Mouse (Mus musculus): ENCODE results near the gene Ednra. TPM values are rescaled to one million over a fixed set of nuclear protein-coding genes. Genes with fewer than 3 reads are reported as not detected.

Ednra gene
- polyA plus RNA-seq, 1 experiment from 2014 or later, result 4.3 TPM

- Histone ChIP-seq H3K9me3 (ENCODE audit: control insufficient read depth, low read length) (no peaks in the 10 kb centered on the region), H3K4me3 (replicated peaks; ENCODE audit: low read length) (no peak overlapping the region), H3K4me1 (replicated peaks; ENCODE audit: control insufficient read depth, insufficient read depth, low read length) (peaks cover 5% of the 10 kb centered on the region; the same call in 1 of the 2 replicates), H3K27ac (ENCODE audit: low read length) (no peak overlapping the region), H3K27me3 (replicated peaks; ENCODE audit: control insufficient read depth, insufficient read depth, low read length) (no peaks in the 10 kb centered on the region), H3K4me2 (ENCODE audit: low read length) (no peak overlapping the region), H3K36me3 (ENCODE audit: control insufficient read depth, insufficient read depth) (no peaks in the 10 kb centered on the region), H3K9ac (replicated peaks; ENCODE audit: low read depth, low read length) (no peak overlapping the region)
- WGBS, result 73% methylated on average over 4 of the region's 4 CpGs
- ATAC-seq, result peak; percentile 69
Measured at GRCm38 (mm10) chr8:77670612-77671363, 53.5 kb downstream of the Ednra start.

- Histone ChIP-seq H3K27me3 (replicated peaks; ENCODE audit: control insufficient read depth, insufficient read depth, low read length) (no peaks in the 10 kb centered on the region), H3K9me3 (ENCODE audit: control insufficient read depth, low read length) (no peaks in the 10 kb centered on the region), H3K9ac (replicated peaks; ENCODE audit: low read depth, low read length) (no peak overlapping the region), H3K4me1 (replicated peaks; ENCODE audit: control insufficient read depth, insufficient read depth, low read length) (peaks cover 5% of the 10 kb centered on the region; the same call in 1 of the 2 replicates), H3K36me3 (ENCODE audit: control insufficient read depth, insufficient read depth) (no peaks in the 10 kb centered on the region), H3K27ac (ENCODE audit: low read length) (no peak overlapping the region), H3K4me2 (ENCODE audit: low read length) (no peak overlapping the region), H3K4me3 (replicated peaks; ENCODE audit: low read length) (no peak overlapping the region)
- WGBS, result 90% methylated on average over 5 of the region's 5 CpGs
- no peak for ATAC-seq
Measured at GRCm38 (mm10) chr8:77667916-77668315, 56.3 kb downstream of the Ednra start.

- Histone ChIP-seq H3K4me3 (replicated peaks; ENCODE audit: low read length) (no peak overlapping the region), H3K9ac (replicated peaks; ENCODE audit: low read depth, low read length) (no peak overlapping the region), H3K27ac (ENCODE audit: low read length) (no peak overlapping the region), H3K9me3 (ENCODE audit: control insufficient read depth, low read length) (no peaks in the 10 kb centered on the region), H3K4me2 (ENCODE audit: low read length) (no peak overlapping the region), H3K4me1 (replicated peaks; ENCODE audit: control insufficient read depth, insufficient read depth, low read length) (no peaks in the 10 kb centered on the region), H3K27me3 (replicated peaks; ENCODE audit: control insufficient read depth, insufficient read depth, low read length) (no peaks in the 10 kb centered on the region), H3K36me3 (ENCODE audit: control insufficient read depth, insufficient read depth) (no peaks in the 10 kb centered on the region)
- ATAC-seq, result no peak
- WGBS, result 91% methylated on average over 13 of the region's 13 CpGs
Measured at GRCm38 (mm10) chr8:77664901-77665300, 59.4 kb downstream of the Ednra start.

- no peak for ATAC-seq
- Histone ChIP-seq H3K4me3 (replicated peaks; ENCODE audit: low read length) (no peak overlapping the region), H3K36me3 (ENCODE audit: control insufficient read depth, insufficient read depth) (no peaks in the 10 kb centered on the region), H3K4me2 (ENCODE audit: low read length) (no peak overlapping the region), H3K27me3 (replicated peaks; ENCODE audit: control insufficient read depth, insufficient read depth, low read length) (no peaks in the 10 kb centered on the region), H3K9ac (replicated peaks; ENCODE audit: low read depth, low read length) (no peak overlapping the region), H3K4me1 (replicated peaks; ENCODE audit: control insufficient read depth, insufficient read depth, low read length) (no peaks in the 10 kb centered on the region), H3K9me3 (ENCODE audit: control insufficient read depth, low read length) (no peaks in the 10 kb centered on the region), H3K27ac (ENCODE audit: low read length) (no peak overlapping the region)
- 85% methylated on average over 4 of the region's 4 CpGs for WGBS
Measured at GRCm38 (mm10) chr8:77659534-77660080, 64.7 kb downstream of the Ednra start.

- ATAC-seq, result no peak
- Histone ChIP-seq H3K9ac (replicated peaks; ENCODE audit: low read depth, low read length) (no peak overlapping the region), H3K9me3 (ENCODE audit: control insufficient read depth, low read length) (no peaks in the 10 kb centered on the region), H3K4me3 (replicated peaks; ENCODE audit: low read length) (no peak overlapping the region), H3K4me2 (ENCODE audit: low read length) (no peak overlapping the region), H3K36me3 (ENCODE audit: control insufficient read depth, insufficient read depth) (no peaks in the 10 kb centered on the region), H3K4me1 (replicated peaks; ENCODE audit: control insufficient read depth, insufficient read depth, low read length) (no peaks in the 10 kb centered on the region), H3K27me3 (replicated peaks; ENCODE audit: control insufficient read depth, insufficient read depth, low read length) (no peaks in the 10 kb centered on the region), H3K27ac (ENCODE audit: low read length) (no peak overlapping the region)
- WGBS, result 93% methylated on average over 3 of the region's 3 CpGs
Measured at GRCm38 (mm10) chr8:77658356-77658755, 65.9 kb downstream of the Ednra start.

GRCm38 (mm10) chr8:77650646-77651190 is 73.5 kb downstream of the Ednra start:
- whole genome bisulfite sequencing, result 75% methylated on average over 1 of the region's 1 CpGs
- Histone ChIP-seq H3K9ac (replicated peaks; ENCODE audit: low read depth, low read length) (no peak overlapping the region), H3K36me3 (ENCODE audit: control insufficient read depth, insufficient read depth) (no peaks in the 10 kb centered on the region), H3K9me3 (ENCODE audit: control insufficient read depth, low read length) (no peaks in the 10 kb centered on the region), H3K27me3 (replicated peaks; ENCODE audit: control insufficient read depth, insufficient read depth, low read length) (no peaks in the 10 kb centered on the region), H3K4me3 (replicated peaks; ENCODE audit: low read length) (no peak overlapping the region), H3K27ac (ENCODE audit: low read length) (no peak overlapping the region), H3K4me2 (ENCODE audit: low read length) (no peak overlapping the region), H3K4me1 (replicated peaks; ENCODE audit: control insufficient read depth, insufficient read depth, low read length) (no peaks in the 10 kb centered on the region)
- no peak for ATAC-seq

DNA sequence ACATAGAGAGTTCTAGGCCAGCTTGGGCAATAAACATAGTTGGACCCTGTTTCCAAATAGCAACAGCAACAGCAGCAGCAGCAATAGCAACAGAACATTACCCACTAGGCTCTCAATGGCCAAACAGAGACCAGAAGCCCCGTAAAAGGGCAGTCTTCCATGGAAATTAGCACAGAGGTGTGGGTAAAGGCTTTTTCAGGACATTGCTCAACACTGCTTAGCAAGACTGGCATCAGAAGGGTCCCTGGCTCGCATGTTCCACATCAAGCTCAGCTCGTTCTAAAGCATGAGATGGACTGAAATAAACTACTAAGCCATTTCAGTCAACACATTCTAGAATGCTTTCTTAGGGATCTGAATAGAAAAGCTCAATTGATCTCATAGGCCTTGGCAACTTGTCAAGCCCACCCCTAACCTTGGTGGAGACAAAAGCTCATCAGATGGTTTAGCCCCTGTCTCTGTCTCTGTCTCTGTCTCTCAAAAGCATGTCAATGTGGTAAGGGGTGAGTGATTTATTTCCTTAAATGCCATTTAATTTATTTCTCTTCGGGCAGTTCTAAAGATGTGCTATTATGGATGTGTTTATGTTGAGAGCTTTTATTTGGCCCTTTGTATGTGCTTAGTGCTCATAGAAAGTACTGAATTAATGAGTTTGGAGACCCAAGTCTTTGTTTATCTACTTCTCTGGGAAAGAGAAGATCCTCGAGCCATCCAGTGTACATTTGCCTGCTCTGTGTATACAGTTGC is 84.0 kb downstream of the Ednra start:
- Histone ChIP-seq H3K4me1 (replicated peaks; ENCODE audit: control insufficient read depth, insufficient read depth, low read length) (no peaks in the 10 kb centered on the region), H3K9me3 (ENCODE audit: control insufficient read depth, low read length) (no peaks in the 10 kb centered on the region), H3K9ac (replicated peaks; ENCODE audit: low read depth, low read length) (no peak overlapping the region), H3K36me3 (ENCODE audit: control insufficient read depth, insufficient read depth) (no peaks in the 10 kb centered on the region), H3K27ac (ENCODE audit: low read length) (no peak overlapping the region), H3K4me2 (ENCODE audit: low read length) (no peak overlapping the region), H3K4me3 (replicated peaks; ENCODE audit: low read length) (no peak overlapping the region), H3K27me3 (replicated peaks; ENCODE audit: control insufficient read depth, insufficient read depth, low read length) (no peaks in the 10 kb centered on the region)
- WGBS, result 25% methylated on average over 5 of the region's 5 CpGs
- no peak for ATAC-seq

GRCm38 (mm10) chr8:77637593-77637992 is 86.7 kb downstream of the Ednra start:
- ATAC-seq, result no peak
- Histone ChIP-seq H3K27ac (ENCODE audit: low read length) (no peak overlapping the region), H3K27me3 (replicated peaks; ENCODE audit: control insufficient read depth, insufficient read depth, low read length) (no peaks in the 10 kb centered on the region), H3K9ac (replicated peaks; ENCODE audit: low read depth, low read length) (no peak overlapping the region), H3K4me3 (replicated peaks; ENCODE audit: low read length) (no peak overlapping the region), H3K36me3 (ENCODE audit: control insufficient read depth, insufficient read depth) (no peaks in the 10 kb centered on the region), H3K9me3 (ENCODE audit: control insufficient read depth, low read length) (no peaks in the 10 kb centered on the region), H3K4me2 (ENCODE audit: low read length) (no peak overlapping the region), H3K4me1 (replicated peaks; ENCODE audit: control insufficient read depth, insufficient read depth, low read length) (no peaks in the 10 kb centered on the region)
- WGBS, result 75% methylated on average over 3 of the region's 3 CpGs

GRCm38 (mm10) chr8:77634035-77634434 is 90.2 kb downstream of the Ednra start:
- no peaks in the 10 kb centered on the region for H3K9me3 ChIP-seq (ENCODE audit: control insufficient read depth, low read length)
- ATAC-seq, result no peak

More at GRCm38 (mm10) chr8:77634035-77634434, 90.2 kb downstream of the Ednra start:
- Histone ChIP-seq H3K4me2 (ENCODE audit: low read length) (no peak overlapping the region), H3K36me3 (ENCODE audit: control insufficient read depth, insufficient read depth) (no peaks in the 10 kb centered on the region), H3K27ac (ENCODE audit: low read length) (no peak overlapping the region), H3K4me3 (replicated peaks; ENCODE audit: low read length) (no peak overlapping the region), H3K9ac (replicated peaks; ENCODE audit: low read depth, low read length) (no peak overlapping the region), H3K4me1 (replicated peaks; ENCODE audit: control insufficient read depth, insufficient read depth, low read length) (no peaks in the 10 kb centered on the region), H3K27me3 (replicated peaks; ENCODE audit: control insufficient read depth, insufficient read depth, low read length) (no peaks in the 10 kb centered on the region)
- 79% methylated on average over 5 of the region's 5 CpGs for WGBS

Measured in forebrain, embryonic 16.5 days (tissue).